Mouse (Mus musculus) fibroblast of lung, adult 2 months (primary cell): ENCODE data around the gene Dtx1.

Experiments
- DNase-seq: peaks from one replicate; pipeline ENCODE4 v3.0.0-alpha.2; 2011; ENCODE audit warnings: low read depth

Dtx1 gene

GRCm38 (mm10) chr5:120679676-120680555 lies 31.8 kb downstream of the Dtx1 start:
- DNase-seq: peak; percentile 27

- no peak for DNase-seq
These were observed 34.2 kb downstream of the Dtx1 start for GRCm38 (mm10) chr5:120677516-120677915.

- no peak for DNase-seq
These were observed 37.2 kb downstream of the Dtx1 start for GRCm38 (mm10) chr5:120674229-120675145.

- peak; percentile 44 for DNase-seq
These were observed 38.1 kb downstream of the Dtx1 start for GRCm38 (mm10) chr5:120673626-120674025.

GRCm38 (mm10) chr5:120671865-120672264 lies 39.9 kb downstream of the Dtx1 start:
- no peak for DNase-seq

GRCm38 (mm10) chr5:120670132-120670531 lies 41.6 kb downstream of the Dtx1 start:
- DNase-seq: no peak

GRCm38 (mm10) chr5:120668761-120669160 lies 43.0 kb downstream of the Dtx1 start:
- DNase-seq: no peak

GRCm38 (mm10) chr5:120664888-120665287 lies 46.8 kb downstream of the Dtx1 start:
- no peak for DNase-seq

GRCm38 (mm10) chr5:120660816-120661215 lies 50.9 kb downstream of the Dtx1 start:
- no peak for DNase-seq

GRCm38 (mm10) chr5:120656281-120656751 lies 55.4 kb downstream of the Dtx1 start:
- no peak for DNase-seq

- no peak for DNase-seq
These were observed 57.9 kb downstream of the Dtx1 start for GRCm38 (mm10) chr5:120653873-120654272.

- no peak for DNase-seq
These were observed 58.6 kb downstream of the Dtx1 start for GRCm38 (mm10) chr5:120652915-120653701.

- no peak for DNase-seq
These were observed 60.5 kb downstream of the Dtx1 start for GRCm38 (mm10) chr5:120651230-120651629.

GRCm38 (mm10) chr5:120649938-120650337 lies 61.8 kb downstream of the Dtx1 start:
- DNase-seq: no peak

- no peak for DNase-seq
These were observed 62.3 kb downstream of the Dtx1 start for GRCm38 (mm10) chr5:120649374-120649933.

GRCm38 (mm10) chr5:120648569-120649373 lies 63.0 kb downstream of the Dtx1 start, which contains the start of gene Rasal1:
TSS of gene Rasal1 (plus strand) at chr5:120648812.
- DNase-seq: no peak

- DNase-seq: no peak
These were observed 63.8 kb downstream of the Dtx1 start for GRCm38 (mm10) chr5:120647814-120648491.

- DNase-seq: no peak
These were observed 64.4 kb downstream of the Dtx1 start for GRCm38 (mm10) chr5:120647361-120647760.

- DNase-seq: no peak
These were observed 65.9 kb downstream of the Dtx1 start for GRCm38 (mm10) chr5:120645851-120646250.

GRCm38 (mm10) chr5:120644227-120644626 lies 67.5 kb downstream of the Dtx1 start:
- DNase-seq: no peak
